Mouse (Mus musculus) ES-E14 (cell line): ENCODE results near the gene Vwa1. TPM values are rescaled to one million over a fixed set of nuclear protein-coding genes. Genes with fewer than 3 reads are reported as not detected.

Experiments used
- DNase-seq: peaks from one replicate; pipeline ENCODE4 v3.0.0-alpha.2; 2013; ENCODE audit warnings: low read depth, low spot score
- H3K27ac ChIP-seq: 2 replicates; pipeline ENCODE4 v1.5.1; 2012; ENCODE audit warnings: low read depth, mild to moderate bottlenecking, low read length, moderate library complexity, mixed read lengths; ENCODE audit not compliant: poor library complexity, insufficient read depth, severe bottlenecking
- H3K36me3 ChIP-seq: 2 replicates; pipeline ENCODE4 v1.6.1; 2012; ENCODE audit warnings: mild to moderate bottlenecking, low read length, moderate library complexity, mixed read lengths; ENCODE audit not compliant: control insufficient read depth, poor library complexity, insufficient read depth, severe bottlenecking
- H3K4me1 ChIP-seq, 2 experiments: fragments of 150-350 bp in 1 of 2; sonication (generic) in 1 of 2; 2 replicates each; pipeline ENCODE4 v1.6.1; 2012; ENCODE audit warnings: low read length in 2 of 2, mild to moderate bottlenecking in 1 of 2, mixed read lengths in 1 of 2; ENCODE audit not compliant: control insufficient read depth in 2 of 2, insufficient read depth in 2 of 2, poor library complexity in 1 of 2
- H3K4me3 ChIP-seq, 2 experiments: fragments of 150-350 bp in 1 of 2; sonication (generic) in 1 of 2; 2 replicates each; pipeline ENCODE4 v1.5.1; 2012; ENCODE audit warnings: low read length in 2 of 2, low read depth in 1 of 2, mild to moderate bottlenecking in 1 of 2, mixed read lengths in 1 of 2; ENCODE audit not compliant: insufficient read depth in 1 of 2, poor library complexity in 1 of 2, severe bottlenecking in 1 of 2
- H3K9ac ChIP-seq: 2 replicates; pipeline ENCODE4 v1.6.1; 2012; ENCODE audit warnings: low read depth, mild to moderate bottlenecking, low read length, mixed read lengths; ENCODE audit not compliant: poor library complexity, insufficient read depth, severe bottlenecking
- H3K9me3 ChIP-seq: fragments of 150-350 bp; sonication (generic); 2 replicates; pipeline ENCODE4 v1.6.1; 2012; ENCODE audit warnings: low read depth, mild to moderate bottlenecking, low read length; ENCODE audit not compliant: control insufficient read depth, insufficient read depth
- CHD2 ChIP-seq: IDR thresholded peaks from 2 replicates; pipeline ENCODE4 v1.6.1; 2014; ENCODE audit warnings: mild to moderate bottlenecking, low read depth, low read length, inconsistent platforms
- HCFC1 ChIP-seq: IDR thresholded peaks from 2 replicates; pipeline ENCODE4 v1.6.1; 2012; ENCODE audit warnings: low read length, inconsistent platforms, borderline replicate concordance; ENCODE audit not compliant: insufficient read depth
- MAFK ChIP-seq: IDR thresholded peaks from 2 replicates; pipeline ENCODE4 v1.6.1; 2014; ENCODE audit warnings: mild to moderate bottlenecking, low read depth, low read length, inconsistent platforms; ENCODE audit not compliant: insufficient read depth
- ZC3H11A ChIP-seq: IDR thresholded peaks from 2 replicates; pipeline ENCODE4 v1.6.1; 2012; ENCODE audit warnings: low read depth, mild to moderate bottlenecking, inconsistent platforms, low read length, borderline replicate concordance
- ZNF384 ChIP-seq: IDR thresholded peaks from 2 replicates; pipeline ENCODE4 v1.6.1; 2012; ENCODE audit warnings: low read depth, low read length, inconsistent platforms
- in situ Hi-C, 2 experiments: fragments of 600-800 bp; cut with MboI; formaldehyde crosslinking; loops; one replicate each; pipeline ENCODE4 v1.15.1; 2025; ENCODE audit warnings: low sequenced_read_pairs in 2 of 2, inconsistent platforms in 1 of 2; ENCODE audit not compliant: unreplicated experiment in 2 of 2
- total RNA-seq: library from RNA; depleted of rRNA; stranded (reverse); fragments of 300-350 nt; gene quantifications from 2 replicates; pipeline ENCODE4 v1.2.3, GENCODE M21; 2012

Vwa1 gene
- total RNA-seq, 1 experiment, result 4.6 TPM

DNA sequence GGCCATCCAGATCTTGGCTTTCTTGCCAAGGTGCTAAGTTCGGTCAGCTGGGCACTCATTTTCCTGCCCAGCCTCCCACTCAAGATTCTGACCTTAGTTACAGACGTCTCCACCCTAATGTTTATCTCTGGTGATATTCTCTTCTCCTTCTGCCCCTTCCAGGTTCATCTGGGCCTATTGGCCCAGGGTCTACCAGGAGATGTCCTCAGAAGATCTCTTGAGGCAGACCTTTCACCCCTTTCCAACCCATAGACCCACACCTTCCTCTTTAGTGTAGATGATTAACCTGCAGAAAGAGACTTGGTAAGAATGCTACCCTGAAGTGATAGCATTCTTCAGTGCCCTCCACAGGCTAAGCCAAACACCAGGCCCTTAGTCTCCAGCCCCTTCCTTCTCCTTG is 2.8 kb downstream of the Vwa1 start:
- no peak for DNase-seq
- no peak overlapping the region for H3K27ac ChIP-seq
- no peak overlapping the region for H3K4me3 ChIP-seq
- no peaks in the 10 kb centered on the region for H3K9me3 ChIP-seq
- peaks cover 5 to 17% of the 10 kb centered on the region in 2 experiments; a peak in 3 of 4 replicates for H3K4me1 ChIP-seq
- TF ChIP-seq ZC3H11A (no peak), HCFC1 (no peak), ZNF384 (no peak), MAFK (no peak), CHD2 (no peak)
- H3K36me3 ChIP-seq, result no peaks in the 10 kb centered on the region
- no peak overlapping the region for H3K9ac ChIP-seq
- in situ Hi-C loops, result no loop called here

DNA sequence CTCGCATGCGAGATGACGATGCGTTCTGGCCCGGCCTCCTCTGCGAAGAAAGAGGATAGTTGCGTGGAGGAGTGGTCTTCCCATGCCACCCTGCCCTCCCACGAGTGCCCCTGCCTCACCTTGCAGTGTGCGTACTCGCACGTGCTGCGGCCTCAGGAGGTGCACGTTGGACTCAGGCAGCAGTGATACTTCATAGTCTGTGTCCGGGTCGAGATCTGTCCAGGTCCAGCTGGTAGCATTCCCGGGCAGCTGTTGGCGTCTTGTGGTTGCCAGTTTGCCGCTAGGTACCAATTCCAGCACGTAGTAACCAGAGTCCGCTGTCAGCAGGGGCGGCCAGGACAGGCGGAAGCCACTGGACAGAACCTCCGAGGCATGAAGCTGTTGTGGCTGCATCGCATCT is 3.9 kb downstream of the Vwa1 start:
- H3K27ac ChIP-seq, result no peak overlapping the region
- peak overlapping the region; percentile 9; the same call in 1 of the 2 replicates for H3K9ac ChIP-seq
- in situ Hi-C loops, result no loop called here
- H3K9me3 ChIP-seq, result no peaks in the 10 kb centered on the region
- peaks cover 5 to 12% of the 10 kb centered on the region in 2 experiments; a peak in 2 of 4 replicates for H3K4me1 ChIP-seq
- no peak for DNase-seq
- no peaks in the 10 kb centered on the region for H3K36me3 ChIP-seq
- TF ChIP-seq MAFK (no peak), HCFC1 (no peak), CHD2 (no peak), ZC3H11A (no peak), ZNF384 (no peak)
- H3K4me3 ChIP-seq, result peak overlapping the region; percentile 16 to 59; a peak in 2 of 4 replicates

DNA sequence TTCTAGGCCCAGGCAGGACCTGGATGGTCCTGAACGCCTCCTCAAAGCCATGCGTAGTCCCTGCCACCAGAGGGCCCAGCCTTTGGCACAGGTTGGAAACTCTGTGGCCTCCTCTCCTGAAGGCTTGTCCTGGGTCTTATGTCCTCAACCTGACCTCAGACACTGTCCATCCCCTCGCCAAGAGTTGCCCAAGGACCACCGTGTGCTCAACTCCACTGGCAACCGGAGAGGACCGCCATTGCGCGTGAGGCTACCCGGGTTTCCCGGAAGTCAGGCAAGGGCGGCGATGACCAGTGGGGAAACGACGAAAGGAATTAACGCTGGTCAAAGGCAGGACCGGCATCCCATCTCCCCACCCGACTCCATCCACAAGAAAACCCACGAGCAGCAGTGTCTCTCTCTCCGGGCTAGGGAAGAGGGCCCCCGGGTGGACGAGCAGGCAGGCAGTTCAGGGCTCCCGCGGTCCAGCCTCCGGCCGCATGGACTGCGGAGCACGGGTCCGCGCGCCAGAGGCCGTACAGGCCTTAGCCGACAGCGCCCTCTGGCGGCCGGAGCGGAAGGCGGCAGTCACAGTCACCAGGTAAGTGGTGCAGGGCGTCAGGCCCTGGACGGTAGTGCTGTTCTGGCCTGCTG is 4.5 kb downstream of the Vwa1 start:
- Histone ChIP-seq H3K27ac (no peak overlapping the region), H3K9ac (peak overlapping the region; percentile 82), H3K4me3 (peak overlapping the region; percentile 59 to 65), H3K36me3 (no peaks in the 10 kb centered on the region), H3K9me3 (no peaks in the 10 kb centered on the region), H3K4me1 (peaks cover under 1 to 5% of the 10 kb centered on the region in 2 experiments; a peak in 2 of 4 replicates)
- TF ChIP-seq ZC3H11A (0 out of 2 replicates have a peak, but pooled peaks have one; percentile 18), ZNF384 (no peak), HCFC1 (no peak)
- peak; percentile 69 for DNase-seq
- in situ Hi-C loops, result no loop called here

DNA sequence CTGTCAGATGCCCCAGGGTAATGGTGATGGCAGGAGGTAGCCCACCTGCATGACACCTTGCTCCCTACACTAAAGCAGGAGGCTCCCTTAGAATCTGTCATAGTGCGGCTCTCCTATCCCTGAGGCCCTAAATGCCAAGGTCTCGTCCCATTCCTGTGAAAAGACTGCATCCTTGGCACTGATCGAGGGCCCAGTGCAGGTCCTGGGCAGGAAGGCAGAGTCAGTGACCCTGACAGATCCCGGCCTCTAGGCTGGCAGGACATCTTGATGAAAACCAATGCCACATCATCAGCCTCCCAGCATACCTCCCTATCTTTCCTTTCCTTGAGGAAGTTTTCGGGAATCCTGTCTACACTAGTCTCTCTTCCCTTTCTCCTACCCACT is 5.0 kb downstream of the Vwa1 start:
- Histone ChIP-seq H3K9me3 (no peaks in the 10 kb centered on the region), H3K36me3 (no peaks in the 10 kb centered on the region), H3K27ac (no peak overlapping the region), H3K4me3 (peak overlapping the region in 1 of 2 experiments; percentile 59; a peak in 1 of 4 replicates), H3K4me1 (peaks cover 0 to 4% of the 10 kb centered on the region in 2 experiments; a peak in 1 of 4 replicates), H3K9ac (no peak overlapping the region)
- no peak for DNase-seq
- TF ChIP-seq HCFC1, result no peak
- TF ChIP-seq MAFK, result no peak
- TF ChIP-seq CHD2, result no peak
- TF ChIP-seq ZNF384, result no peak
- no peak for TF ChIP-seq ZC3H11A
- in situ Hi-C loops, result no loop called here

- Histone ChIP-seq H3K9ac (no peak overlapping the region), H3K9me3 (no peaks in the 10 kb centered on the region)
- no peak for TF ChIP-seq MAFK
- TF ChIP-seq CHD2, result no peak
- TF ChIP-seq ZC3H11A, result no peak
- no peak for TF ChIP-seq ZNF384
- no peak for TF ChIP-seq HCFC1
These were observed 12.1 kb downstream of the Vwa1 start for GRCm38 (mm10) chr4:155762357-155762756.

More at GRCm38 (mm10) chr4:155762357-155762756, 12.1 kb downstream of the Vwa1 start:
- Histone ChIP-seq H3K36me3 (peaks cover 3% of the 10 kb centered on the region), H3K27ac (no peak overlapping the region), H3K4me1 (peaks cover 2 to 3% of the 10 kb centered on the region in 2 experiments; a peak in 3 of 4 replicates), H3K4me3 (no peak overlapping the region)
- in situ Hi-C loops, result no loop called here
- no peak for DNase-seq
